Mouse (Mus musculus): ENCODE data around the gene Bcl11b. TPM values are rescaled to one million over a fixed set of nuclear protein-coding genes. Genes with fewer than 3 reads are reported as not detected.

Bcl11b gene
- total and polyA plus RNA-seq, 2 experiments from 2014 or later: 12.0 to 30.0 TPM

GRCm38 (mm10) chr12:107874467-107875142, 128.8 kb downstream of the Bcl11b start:
- Histone ChIP-seq H3K4me2 (ENCODE audit: low read depth, low read length) (no peak overlapping the region), H3K9me3 (ENCODE audit: low read length) (no peaks in the 10 kb centered on the region), H3K9ac (replicated peaks; ENCODE audit: low read length) (no peak overlapping the region), H3K27ac (no peak overlapping the region), H3K27me3 (ENCODE audit: insufficient read depth, low read length) (no peaks in the 10 kb centered on the region), H3K4me1 (ENCODE audit: insufficient read depth, low read length) (no peaks in the 10 kb centered on the region), H3K36me3 (ENCODE audit: insufficient read depth, low read length) (no peaks in the 10 kb centered on the region), H3K4me3 (ENCODE audit: low read length) (no peak overlapping the region)
- ATAC-seq (no peak), DNase-seq (ENCODE audit: low spot score) (no peak)
- TF ChIP-seq CTCF (IDR thresholded peaks at IDR 0.05; ENCODE audit: low read depth): no peak
- 86% methylated on average over 27 of the region's 27 CpGs for WGBS

- Histone ChIP-seq H3K36me3 (ENCODE audit: insufficient read depth, low read length) (no peaks in the 10 kb centered on the region), H3K4me2 (ENCODE audit: low read depth, low read length) (no peak overlapping the region), H3K27ac (no peak overlapping the region), H3K9ac (replicated peaks; ENCODE audit: low read length) (no peak overlapping the region), H3K9me3 (ENCODE audit: low read length) (no peaks in the 10 kb centered on the region), H3K27me3 (ENCODE audit: insufficient read depth, low read length) (no peaks in the 10 kb centered on the region), H3K4me3 (ENCODE audit: low read length) (no peak overlapping the region), H3K4me1 (ENCODE audit: insufficient read depth, low read length) (no peaks in the 10 kb centered on the region)
- no peak for DNase-seq (ENCODE audit: low spot score)
- no peak for ATAC-seq
- WGBS: 87% methylated on average over 20 of the region's 20 CpGs
- no peak for TF ChIP-seq CTCF (IDR thresholded peaks at IDR 0.05; ENCODE audit: low read depth)
These were observed 133.8 kb downstream of the Bcl11b start for GRCm38 (mm10) chr12:107869526-107870050.

GRCm38 (mm10) chr12:107868291-107868690, 135.1 kb downstream of the Bcl11b start:
- Histone ChIP-seq H3K9me3 (ENCODE audit: low read length) (no peaks in the 10 kb centered on the region), H3K27me3 (ENCODE audit: insufficient read depth, low read length) (no peaks in the 10 kb centered on the region), H3K36me3 (ENCODE audit: insufficient read depth, low read length) (no peaks in the 10 kb centered on the region), H3K9ac (replicated peaks; ENCODE audit: low read length) (no peak overlapping the region), H3K4me3 (ENCODE audit: low read length) (no peak overlapping the region), H3K4me2 (ENCODE audit: low read depth, low read length) (no peak overlapping the region), H3K4me1 (ENCODE audit: insufficient read depth, low read length) (no peaks in the 10 kb centered on the region), H3K27ac (no peak overlapping the region)
- ATAC-seq (no peak), DNase-seq (ENCODE audit: low spot score) (no peak)
- no peak for TF ChIP-seq CTCF (IDR thresholded peaks at IDR 0.05; ENCODE audit: low read depth)
- WGBS: 95% methylated on average over 2 of the region's 2 CpGs

Other genes with a start within 250 kb of the Bcl11b start
- 57.4 and 61.3 TPM in 2 replicates for gene Setd3, start 175.7 kb upstream of the Bcl11b start, total RNA-seq (2014; rRNA removed)
- gene Setd3, start 175.7 kb upstream of the Bcl11b start, polyA plus RNA-seq (2015; fragmentation: Nextera tagmentation; extraction: Ambion mirVana): 87.1 and 90.4 TPM in 2 replicates
- 8.0 and 10.7 TPM in 2 replicates for gene Ccnk, start 176.0 kb upstream of the Bcl11b start, total RNA-seq (2014; rRNA removed)
- gene Ccnk, start 176.0 kb upstream of the Bcl11b start, polyA plus RNA-seq (2015; fragmentation: Nextera tagmentation; extraction: Ambion mirVana): 2.3 and 2.8 TPM in 2 replicates